Mouse (Mus musculus): ENCODE measurements around the gene Hmga2.

GRCm38 (mm10) chr10:120500794-120501193 lies 24.5 kb upstream of the Hmga2 start:
- no peak for TF ChIP-seq POLR2A (IDR thresholded peaks at IDR 0.05; ENCODE audit: insufficient read depth, low read length)
- no peak for TF ChIP-seq CTCF (IDR thresholded peaks at IDR 0.05; ENCODE audit: low read depth, low read length)

All from ES-Bruce4 (cell line).